Mouse (Mus musculus) stomach, embryonic 16.5 days (tissue): ENCODE results near the gene Olfr832. TPM values are rescaled to one million over a fixed set of nuclear protein-coding genes. Genes with fewer than 3 reads are reported as not detected.
"Not testable (repeated sequence)": the region's sequence is repeated elsewhere in the genome, so short reads cannot be mapped to it uniquely, and the experiment has no call there.

Experiments
- ATAC-seq: fragments of 200-750 bp; cut with Nextera tagmentation; 2 replicates; pipeline ENCODE4 v1.8.0; 2017; ENCODE audit warnings: moderate number of reproducible peaks, moderate TSS enrichment; ENCODE audit not compliant: insufficient read depth, low FRiP score
- H3K27ac ChIP-seq: fragments of 300-500 bp; sonication (generic); 2 replicates; pipeline ENCODE4 v1.5.1; 2014; ENCODE audit warnings: low read length
- H3K27me3 ChIP-seq: fragments of 300-500 bp; sonication (generic); 2 replicates; pipeline ENCODE4 v1.6.1; 2014; ENCODE audit warnings: low read length, control low read depth, mixed read lengths; ENCODE audit not compliant: control insufficient read depth, insufficient read depth
- H3K36me3 ChIP-seq: fragments of 300-500 bp; sonication (generic); 2 replicates; pipeline ENCODE4 v1.6.1; 2014; ENCODE audit warnings: low read length; ENCODE audit not compliant: control insufficient read depth, insufficient read depth
- H3K4me1 ChIP-seq: fragments of 300-500 bp; sonication (generic); 2 replicates; pipeline ENCODE4 v1.6.1; 2014; ENCODE audit warnings: low read length, control low read depth, mixed read lengths; ENCODE audit not compliant: control insufficient read depth, insufficient read depth
- H3K4me2 ChIP-seq: fragments of 300-500 bp; sonication (generic); 2 replicates; pipeline ENCODE4 v1.6.1; 2014; ENCODE audit warnings: low read depth, low read length, mixed read lengths
- H3K4me3 ChIP-seq: fragments of 300-500 bp; sonication (generic); replicated peaks from 2 replicates; pipeline ENCODE4 v1.5.1; 2014; ENCODE audit warnings: mild to moderate bottlenecking, low read length
- H3K9ac ChIP-seq: fragments of 300-500 bp; sonication (generic); 2 replicates; pipeline ENCODE4 v1.6.1; 2014; ENCODE audit warnings: low read length
- H3K9me3 ChIP-seq: fragments of 300-500 bp; sonication (generic); replicated peaks from 2 replicates; pipeline ENCODE4 v1.6.1; 2016; ENCODE audit warnings: low read length, control low read depth; ENCODE audit not compliant: control insufficient read depth
- WGBS: fragments of 180-500 bp; shearing (Covaris S2); extraction: QIAGEN DNeasy Blood & Tissue Kit; methylation state at CpG from one replicate; pipeline ENCODE4 v1.1.7; 2014; 5-methylcytosine and 5-hydroxymethylcytosine counted together
- polyA plus RNA-seq: library from polyadenylated mRNA; unstranded; fragments of >200 nt; fragmentation: Nextera tagmentation; extraction: Ambion mirVana; gene quantifications from 2 replicates; pipeline ENCODE4 v1.2.1, GENCODE M21; 2015

The Olfr832 gene
- not detected in 2 replicates for polyA plus RNA-seq

GRCm38 (mm10) chr9:18936822-18937221, at the start of gene Olfr832:
Gene Olfr832 (plus strand): TSS chr9:18937122.
- H3K27ac ChIP-seq, H3K36me3 ChIP-seq, H3K27me3 ChIP-seq, H3K4me1 ChIP-seq, ATAC-seq, H3K9me3 ChIP-seq, H3K4me2 ChIP-seq, H3K4me3 ChIP-seq, H3K9ac ChIP-seq: not testable (repeated sequence)
- WGBS: 78% methylated on average over 2 of the region's 2 CpGs

DNA sequence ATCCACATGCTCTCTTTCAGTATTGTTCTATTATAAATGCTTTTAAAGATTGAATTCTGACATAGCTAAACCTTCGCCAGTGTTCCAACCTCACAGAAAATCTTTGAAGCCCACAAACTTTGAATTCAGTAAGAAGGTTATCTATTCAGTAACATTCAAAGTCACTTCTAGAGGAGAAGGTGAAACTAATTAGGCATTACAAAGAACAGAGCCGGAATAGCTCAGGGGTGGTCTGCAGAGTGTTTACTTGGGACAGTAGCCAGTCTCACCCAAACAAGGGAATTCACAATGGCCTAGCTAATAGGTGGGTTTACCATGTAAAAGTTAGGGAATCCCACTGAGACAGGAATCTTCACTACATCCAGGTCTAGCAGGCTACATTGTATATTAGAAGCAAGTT, 29.2 kb upstream of the Olfr832 start:
- not testable (repeated sequence) for H3K4me2 ChIP-seq, H3K9me3 ChIP-seq, ATAC-seq, H3K27ac ChIP-seq, H3K4me1 ChIP-seq, H3K4me3 ChIP-seq, H3K36me3 ChIP-seq, H3K27me3 ChIP-seq, H3K9ac ChIP-seq
- 66% methylated on average over 2 of the region's 2 CpGs for WGBS

GRCm38 (mm10) chr9:18927921-18928320, 9.0 kb upstream of the Olfr832 start:
- WGBS: 84% methylated on average over 15 of the region's 16 CpGs
- ATAC-seq, H3K4me3 ChIP-seq, H3K27ac ChIP-seq, H3K4me2 ChIP-seq, H3K27me3 ChIP-seq, H3K9me3 ChIP-seq, H3K9ac ChIP-seq, H3K4me1 ChIP-seq, H3K36me3 ChIP-seq: not testable (repeated sequence)

DNA sequence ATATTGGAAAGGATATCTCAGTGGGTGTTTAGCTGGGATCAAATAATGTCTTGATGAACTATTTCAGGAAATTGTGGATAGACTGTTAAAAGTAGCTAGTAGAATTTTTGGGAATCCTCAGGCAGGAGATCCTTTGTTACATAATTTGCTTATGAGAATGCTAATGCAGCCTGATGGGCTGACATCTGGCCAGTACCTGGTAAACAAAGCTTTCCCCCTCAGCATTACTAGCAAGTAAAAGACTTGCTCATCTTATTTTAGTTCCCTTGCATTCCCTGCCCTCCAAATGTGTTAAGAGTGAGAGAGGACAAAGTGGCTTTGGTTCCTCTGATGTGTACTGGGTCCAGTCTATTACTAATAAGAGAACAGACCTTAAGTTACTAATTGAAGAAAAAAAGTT, 25.1 kb downstream of the Olfr832 start:
- Histone ChIP-seq H3K9me3 (no peaks in the 10 kb centered on the region), H3K4me3 (no peak overlapping the region), H3K27me3 (no peaks in the 10 kb centered on the region), H3K4me1 (no peaks in the 10 kb centered on the region), H3K36me3 (no peaks in the 10 kb centered on the region), H3K4me2 (no peak overlapping the region), H3K9ac (no peak overlapping the region), H3K27ac (no peak overlapping the region)
- ATAC-seq: no peak

DNA sequence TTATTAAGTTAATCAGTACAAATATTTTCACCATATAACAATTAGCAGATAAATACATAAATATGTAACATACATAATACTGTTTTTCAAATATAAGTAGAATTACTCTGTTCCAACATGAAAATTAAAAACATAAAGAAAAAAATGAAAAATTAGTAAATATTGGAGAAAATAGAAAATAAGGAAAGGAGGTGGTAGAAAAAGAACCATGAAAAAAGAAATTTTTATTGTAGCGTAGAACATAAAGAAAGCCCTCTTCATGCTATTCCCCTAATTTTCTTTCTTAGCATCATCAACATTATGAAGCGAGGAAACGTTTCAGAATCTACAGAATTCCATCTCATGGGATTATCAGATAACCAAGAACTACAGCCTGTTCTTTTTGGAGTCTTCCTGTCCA, 50.8 kb downstream of the Olfr832 start, which contains the start of gene Olfr834:
Gene Olfr834 (plus strand): TSS at position 301 of the 400 bp plus-strand sequence.
- H3K36me3 ChIP-seq: no peaks in the 10 kb centered on the region
- H3K4me3 ChIP-seq: no peak within 1 kb of the TSS

More for the DNA sequence above, 50.8 kb downstream of the Olfr832 start, which contains the start of gene Olfr834:
- no peak within 1 kb of the TSS for H3K4me2 ChIP-seq
- no peak for ATAC-seq
- H3K9ac ChIP-seq: no peak within 1 kb of the TSS
- no peaks in the 10 kb centered on the region for H3K4me1 ChIP-seq
- no peaks in the 10 kb centered on the region for H3K9me3 ChIP-seq
- no peaks in the 10 kb centered on the region for H3K27me3 ChIP-seq
- no peak within 1 kb of the TSS for H3K27ac ChIP-seq
- WGBS: 84% methylated on average over 3 of the region's 3 CpGs

Other genes with a start within 250 kb of the Olfr832 start
- gene Olfr24, start 173.1 kb upstream of the Olfr832 start, polyA plus RNA-seq: not detected in 2 replicates
- gene Olfr828, start 117.6 kb upstream of the Olfr832 start, polyA plus RNA-seq: not detected in 2 replicates
- gene Olfr829, start 82.2 kb upstream of the Olfr832 start, polyA plus RNA-seq: not detected in 2 replicates
- not detected in 2 replicates for gene Olfr830, start 62.4 kb upstream of the Olfr832 start, polyA plus RNA-seq
- not detected in 2 replicates for gene Olfr834, start 50.9 kb downstream of the Olfr832 start, polyA plus RNA-seq
- not detected in 2 replicates for gene Olfr835, start 95.6 kb downstream of the Olfr832 start, polyA plus RNA-seq
- gene Olfr836, start 183.3 kb downstream of the Olfr832 start, polyA plus RNA-seq: not detected in 2 replicates
- gene Olfr837, start 199.2 kb downstream of the Olfr832 start, polyA plus RNA-seq: not detected in 2 replicates
- gene Olfr839-ps1, start 240.2 kb downstream of the Olfr832 start, polyA plus RNA-seq: not detected in 2 replicates